Mouse (Mus musculus) neural tube, embryonic 13.5 days (tissue): ENCODE results near the gene Dpysl5. TPM values are rescaled to one million over a fixed set of nuclear protein-coding genes. Genes with fewer than 3 reads are reported as not detected.

Experiments
- polyA plus RNA-seq: library from polyadenylated mRNA; unstranded; fragments of >200 nt; fragmentation: Nextera tagmentation; extraction: Ambion mirVana; gene quantifications from 2 replicates; pipeline ENCODE4 v1.2.1, GENCODE M21; 2015

The Dpysl5 gene
- polyA plus RNA-seq, 1 experiment from 2014 or later = 184 TPM

Other genes starting within 250 kb of the Dpysl5 start
- 0.88 and 0.92 TPM in 2 replicates for gene Otof, start 249.6 kb upstream of the Dpysl5 start, polyA plus RNA-seq
- gene 1700001C02Rik, start 245.5 kb upstream of the Dpysl5 start, polyA plus RNA-seq = not detected in 2 replicates
- not detected in 2 replicates for gene Cib4, start 165.7 kb upstream of the Dpysl5 start, polyA plus RNA-seq
- 5.0 and 6.1 TPM in 2 replicates for gene Kcnk3, start 123.4 kb upstream of the Dpysl5 start, polyA plus RNA-seq
- gene Slc35f6, start 63.6 kb upstream of the Dpysl5 start, polyA plus RNA-seq = 26.5 and 28.0 TPM in 2 replicates
- gene Cenpa, start 44.8 kb upstream of the Dpysl5 start, polyA plus RNA-seq = 60.2 and 69.1 TPM in 2 replicates
- gene Mapre3, start 103.1 kb downstream of the Dpysl5 start, polyA plus RNA-seq = 107 and 116 TPM in 2 replicates
- 52.5 and 57.4 TPM in 2 replicates for gene Tmem214, start 156.4 kb downstream of the Dpysl5 start, polyA plus RNA-seq
- 25.8 and 29.3 TPM in 2 replicates for gene Agbl5, start 177.1 kb downstream of the Dpysl5 start, polyA plus RNA-seq
- 258 and 278 TPM in 2 replicates for gene Ost4, start 196.2 kb downstream of the Dpysl5 start, polyA plus RNA-seq
- 30.7 and 43.9 TPM in 2 replicates for gene Emilin1, start 201.8 kb downstream of the Dpysl5 start, polyA plus RNA-seq
- 11.4 and 11.9 TPM in 2 replicates for gene Khk, start 209.9 kb downstream of the Dpysl5 start, polyA plus RNA-seq
- gene Cgref1, start 234.0 kb downstream of the Dpysl5 start, polyA plus RNA-seq = 33.7 and 38.1 TPM in 2 replicates
- gene Preb, start 248.8 kb downstream of the Dpysl5 start, polyA plus RNA-seq = 117 and 120 TPM in 2 replicates